Mouse (Mus musculus) spleen, adult 2 months (tissue): Measurements from ENCODE around the gene Hdac7.

Experiments
- CTCF ChIP-seq: fragments of 200-500 bp; IDR thresholded peaks from 2 replicates; pipeline ENCODE4 v1.5.1; 2011; ENCODE audit warnings: mild to moderate bottlenecking, inconsistent platforms; ENCODE audit not compliant: insufficient read depth, insufficient read length, insufficient replicate concordance; ENCODE audit errors: extremely low read depth
- POLR2A ChIP-seq: fragments of 200-500 bp; IDR thresholded peaks from 2 replicates; pipeline ENCODE4 v1.6.1; 2011; ENCODE audit warnings: low read depth, low read length, inconsistent platforms

- TF ChIP-seq CTCF (no peak), POLR2A (no peak)
Observed at GRCm38 (mm10) chr15:97872161-97872560, 27.9 kb upstream of the Hdac7 start.
